Mouse (Mus musculus) neutrophil, adult 5-6 weeks (primary cell): ENCODE data around the gene Spopl. TPM values are rescaled to one million over a fixed set of nuclear protein-coding genes. Genes with fewer than 3 reads are reported as not detected.
"Not testable (repeated sequence)": the region's sequence is repeated elsewhere in the genome, so short reads cannot be mapped to it uniquely, and the experiment has no call there.

ENCODE experiments used
- ATAC-seq: fragments of 151-379, 151-347 bp; 2 replicates; pipeline ENCODE4 v1.8.0; 2017; ENCODE audit warnings: mild to moderate bottlenecking, moderate TSS enrichment; ENCODE audit not compliant: insufficient number of reproducible peaks, poor library complexity, low FRiP score, severe bottlenecking; ENCODE audit errors: extremely low read depth
- total RNA-seq: library from RNA; stranded (forward); fragments of 200-1000 nt; gene quantifications from 2 replicates; pipeline ENCODE4 v1.2.3, GENCODE M21; 2017

Gene Spopl
- total RNA-seq: 29.8 and 30.3 TPM in 2 replicates

DNA sequence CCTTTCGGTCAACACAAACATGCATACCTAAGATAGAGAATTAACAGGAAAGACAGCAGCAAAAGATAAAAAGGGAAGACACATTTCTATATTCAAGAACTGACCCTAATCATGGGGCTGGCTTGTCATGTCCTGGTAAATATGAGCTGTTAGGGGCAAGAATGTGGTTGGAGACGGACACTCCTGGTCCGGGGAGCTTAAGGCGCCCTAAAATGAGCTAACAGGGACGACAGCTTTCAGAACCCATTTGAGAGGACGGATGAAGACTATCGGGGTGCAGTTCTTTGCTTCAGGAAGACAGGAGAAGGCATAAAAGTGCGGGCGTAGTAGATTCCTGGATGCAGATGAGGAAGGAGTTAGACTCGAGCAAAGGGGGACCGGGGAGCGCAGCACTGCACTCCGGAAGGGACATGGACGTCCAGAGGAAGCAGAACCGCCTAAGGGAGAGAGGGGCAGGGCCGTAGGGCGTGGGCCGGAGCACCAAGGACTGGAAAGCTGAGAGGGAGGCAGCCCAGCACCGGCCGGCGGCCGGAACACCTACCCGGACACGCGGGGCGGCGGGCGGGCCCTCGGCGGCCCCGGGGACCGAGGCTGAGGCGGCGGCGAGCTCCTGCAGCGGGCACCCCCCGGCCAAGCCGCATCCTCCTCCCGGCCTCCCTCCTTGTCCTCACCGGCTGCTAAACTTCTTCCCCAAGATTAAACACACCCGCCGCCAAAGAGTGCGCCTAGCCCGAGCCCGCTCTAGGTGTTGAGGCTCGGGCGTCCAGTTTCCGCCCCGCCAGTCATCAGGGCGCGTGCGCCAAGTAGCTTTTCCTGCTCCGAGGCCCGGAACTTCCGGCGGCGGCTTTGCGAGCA is at the start of gene Spopl:
Gene Spopl (minus strand): TSS at position 805 of the 855 bp plus-strand sequence.
- ATAC-seq: peak; percentile 70

DNA sequence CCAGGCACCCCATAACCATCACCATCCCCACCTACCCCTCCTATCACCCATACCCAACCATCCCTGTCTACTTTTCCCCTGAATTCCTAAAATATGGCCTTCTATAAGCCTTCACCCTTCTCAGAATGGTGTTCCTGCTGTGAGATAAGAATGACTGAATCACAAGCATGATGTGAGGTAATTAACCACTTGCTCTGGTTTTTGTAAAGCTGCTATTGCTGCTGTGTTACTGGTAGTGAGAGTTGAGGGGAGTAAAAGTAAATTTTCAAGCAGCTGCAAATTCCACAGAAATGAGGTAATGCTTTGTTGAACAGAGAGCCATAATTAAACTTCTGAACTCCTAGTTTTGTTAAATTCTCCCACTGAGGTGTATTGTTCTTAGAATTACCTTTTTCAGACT is 48.2 kb upstream of the Spopl start:
- ATAC-seq: no peak

DNA sequence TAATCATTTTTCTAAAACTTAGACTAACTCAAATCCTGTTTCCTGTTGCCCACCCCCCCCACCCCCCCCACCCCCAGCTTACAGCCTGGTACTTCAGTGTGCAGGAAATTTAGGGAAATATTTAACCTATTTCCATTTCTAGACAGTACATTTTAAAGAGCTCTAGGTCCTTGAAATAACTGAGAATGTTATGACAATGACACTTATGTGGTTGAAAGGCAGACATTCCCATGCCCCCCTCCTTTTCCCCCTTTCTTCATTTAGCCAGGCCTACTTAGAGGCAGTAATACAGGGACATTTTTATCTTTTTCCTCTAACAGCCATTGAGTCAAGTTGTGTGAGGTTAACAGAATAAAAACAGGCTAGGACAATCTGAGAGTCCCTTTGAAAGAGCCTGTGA is 46.1 kb upstream of the Spopl start:
- no peak for ATAC-seq

DNA sequence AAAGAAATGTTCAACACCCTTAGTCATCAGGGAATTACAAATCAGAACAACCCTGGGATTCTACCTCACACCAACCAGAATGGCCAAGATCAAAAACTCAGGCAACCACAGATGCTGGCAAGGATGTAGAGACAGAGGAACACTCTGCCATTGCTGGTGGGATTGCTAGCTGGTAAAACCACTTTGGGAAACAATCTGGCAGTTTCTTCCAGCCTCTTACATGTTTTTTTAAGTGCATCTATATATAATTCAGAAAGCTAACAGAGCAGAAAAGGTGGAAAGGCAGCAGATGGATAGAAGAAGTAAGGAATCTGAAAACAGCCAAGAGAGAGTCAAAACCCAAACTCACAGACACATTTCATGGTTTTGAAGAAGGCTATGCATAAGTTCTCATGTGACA is 33.5 kb upstream of the Spopl start:
- no peak for ATAC-seq

DNA sequence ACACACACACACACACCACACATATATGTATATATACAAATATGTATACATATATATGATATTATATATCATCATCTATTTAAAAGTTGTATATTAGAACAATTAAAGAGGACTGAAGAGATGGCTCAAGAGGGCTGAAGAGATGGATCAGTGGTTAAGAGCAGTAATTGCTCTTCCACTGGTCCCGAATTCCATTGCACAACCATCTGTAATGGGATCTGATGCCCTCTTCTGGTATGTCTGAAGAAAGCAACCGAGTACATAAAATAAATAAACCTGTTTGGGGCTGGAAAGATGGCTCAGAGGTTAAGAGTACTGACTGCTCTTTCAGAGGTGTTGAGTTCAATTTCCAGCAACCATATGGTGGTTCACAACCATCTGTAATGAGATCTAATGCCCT is 16.9 kb upstream of the Spopl start:
- ATAC-seq: no peak

DNA sequence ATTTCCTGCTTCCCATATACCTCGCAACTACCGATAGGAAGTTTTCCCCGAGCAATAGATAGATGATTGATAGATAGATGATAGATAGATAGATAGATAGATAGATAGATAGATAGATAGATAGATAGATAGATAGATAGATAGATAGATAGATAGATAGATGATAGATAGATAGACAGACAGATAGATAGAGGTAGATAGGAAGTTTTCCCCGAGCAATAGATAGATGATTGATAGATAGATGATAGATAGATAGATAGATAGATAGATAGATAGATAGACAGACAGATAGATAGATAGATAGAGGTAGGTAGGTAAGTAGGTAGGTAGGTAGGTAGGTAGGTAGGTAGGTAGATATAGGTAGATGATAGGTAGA is 239 bp upstream of the Spopl start:
- ATAC-seq: not testable (repeated sequence)

DNA sequence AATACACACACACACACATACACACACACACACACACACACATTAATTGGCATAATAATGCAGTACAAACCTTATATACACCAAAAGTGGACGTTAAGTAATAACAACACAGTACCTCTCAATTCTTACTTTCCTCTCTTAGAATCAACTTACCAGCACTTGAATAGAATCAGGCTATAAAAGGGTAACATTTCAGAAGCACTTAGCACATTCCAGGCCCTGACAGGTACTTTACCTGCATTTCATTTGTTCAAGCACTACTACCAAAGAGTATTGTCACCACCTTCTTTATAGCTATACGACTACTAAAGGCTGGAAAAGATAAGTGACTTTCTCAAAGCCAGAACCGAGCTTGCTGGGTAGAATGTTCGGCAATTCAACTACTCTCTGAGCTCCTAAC is 1.3 kb downstream of the Spopl start:
- ATAC-seq: no peak

DNA sequence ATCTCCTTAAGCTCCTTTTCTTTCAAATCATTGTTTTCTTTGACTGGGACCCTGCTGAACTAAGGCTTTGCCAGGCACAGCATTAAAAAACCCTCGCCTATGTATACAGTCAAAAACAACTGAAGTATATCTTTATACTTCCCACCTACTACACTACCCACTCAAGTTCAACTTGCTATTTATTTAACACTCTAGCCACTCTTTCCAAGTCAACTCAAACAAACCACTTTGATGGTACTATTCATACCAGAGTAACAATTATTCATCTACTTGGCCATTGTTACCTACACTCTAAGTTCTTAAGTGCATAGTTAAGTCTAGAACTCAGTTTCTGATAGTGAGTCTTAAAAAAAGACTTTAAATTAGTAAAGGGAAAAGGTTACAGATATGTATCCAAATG is 3.1 kb downstream of the Spopl start:
- no peak for ATAC-seq

DNA sequence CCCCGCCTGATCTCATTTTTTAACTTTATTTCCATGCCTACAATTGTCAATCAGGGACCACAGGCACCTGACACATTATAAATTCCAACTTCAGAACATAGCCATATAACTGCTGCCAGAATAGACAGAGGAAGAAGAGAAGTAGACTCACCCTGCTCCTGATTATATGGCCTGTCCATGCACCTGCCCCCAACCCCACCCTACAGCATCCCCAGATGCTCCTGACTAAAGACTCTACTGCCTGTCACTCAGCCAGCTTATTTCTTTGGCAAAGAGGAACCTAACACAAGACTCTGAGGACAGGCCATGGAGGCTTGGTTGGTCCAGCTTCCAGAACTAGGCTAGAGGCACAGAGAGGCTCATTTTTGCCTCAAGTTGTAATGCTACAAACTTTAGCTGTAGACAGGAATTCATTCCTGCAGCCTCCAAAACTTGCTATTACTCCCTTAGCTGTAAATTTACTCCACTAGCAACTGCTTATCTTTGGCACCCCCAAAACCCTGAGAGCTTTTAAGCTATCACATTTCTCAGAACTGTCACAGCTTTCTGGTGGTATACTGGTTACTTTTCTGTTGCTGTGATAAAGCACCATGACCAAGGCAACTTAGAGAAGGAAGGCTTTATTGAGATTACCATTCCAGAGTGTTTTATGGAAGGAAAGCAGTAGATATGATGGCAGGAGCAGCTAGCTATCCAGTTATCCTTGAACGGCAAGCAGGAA is 6.7 kb downstream of the Spopl start:
- ATAC-seq: no peak

DNA sequence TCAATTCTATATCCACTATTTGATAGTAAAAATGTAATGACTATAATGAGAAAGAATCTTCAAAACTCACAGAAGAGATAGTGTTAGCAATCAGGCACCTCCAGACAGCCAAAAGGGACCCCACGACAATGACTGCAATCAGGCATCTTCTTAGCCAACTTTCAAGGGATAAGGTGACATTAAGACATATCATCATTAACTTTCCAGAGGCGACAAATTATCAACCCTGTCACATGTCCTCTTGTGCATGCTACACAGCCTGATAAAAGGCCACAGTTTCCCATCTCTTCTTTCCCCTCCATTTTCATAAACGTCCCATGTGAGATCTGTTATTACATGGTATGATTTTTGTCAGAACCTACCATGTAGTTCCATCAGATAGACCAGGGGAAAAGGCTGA is 9.0 kb downstream of the Spopl start:
- no peak for ATAC-seq

DNA sequence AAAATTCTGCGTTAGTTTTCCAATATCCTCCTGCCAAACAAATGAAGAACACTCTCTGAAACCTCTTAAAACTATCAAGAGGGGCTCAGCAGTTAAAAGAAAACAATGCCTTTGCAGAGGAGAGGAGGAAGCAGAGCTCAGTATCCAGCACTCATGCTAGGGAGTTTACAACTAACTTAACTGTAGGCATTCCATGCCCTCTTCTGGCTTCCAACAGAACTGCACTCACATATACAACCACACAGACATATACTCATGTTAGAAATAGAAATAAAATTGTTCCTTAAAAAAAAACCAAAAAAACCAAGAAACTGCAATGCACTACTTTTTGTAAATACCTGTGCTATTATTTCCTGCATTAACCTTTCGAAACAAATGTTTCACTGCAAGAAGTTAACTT is 12.7 kb downstream of the Spopl start:
- ATAC-seq: no peak

DNA sequence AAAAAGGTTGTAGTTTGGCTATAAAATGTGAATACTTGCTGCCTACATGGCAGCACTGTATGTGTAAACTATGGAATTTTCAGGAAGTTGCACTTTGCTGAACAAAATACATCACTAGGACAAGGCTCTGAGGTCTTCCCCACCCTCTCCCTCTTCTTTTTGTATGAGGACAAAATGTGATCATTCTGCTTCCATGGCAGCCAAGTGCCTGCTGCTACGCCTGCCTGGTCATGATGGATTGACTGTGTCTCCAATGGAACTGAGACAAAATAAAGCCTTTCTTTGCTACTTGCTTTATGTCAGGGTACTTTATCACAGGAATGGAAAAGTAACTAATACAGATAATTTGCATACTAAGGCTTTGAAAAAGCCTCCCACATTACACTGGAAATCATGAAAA is 20.7 kb downstream of the Spopl start:
- ATAC-seq: no peak

DNA sequence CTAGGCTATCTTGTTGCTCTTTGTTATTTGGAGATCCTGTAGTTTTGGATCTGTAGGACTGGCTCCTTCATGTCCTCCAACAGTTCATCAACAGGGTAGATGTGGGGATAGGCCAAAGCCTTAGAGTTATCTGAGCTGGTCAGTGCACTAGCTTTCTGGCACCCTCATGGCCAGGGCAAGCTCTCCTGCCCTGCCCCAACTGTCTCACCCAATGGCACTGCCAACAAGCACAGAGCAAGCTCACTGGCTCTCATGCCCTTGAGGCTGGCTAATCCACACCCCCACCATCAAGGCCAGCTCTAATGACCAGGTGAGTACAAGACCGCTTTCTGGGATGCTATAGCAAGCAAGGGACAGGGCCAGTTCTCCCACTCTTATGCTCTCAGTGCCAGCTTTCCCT is 24.7 kb downstream of the Spopl start:
- no peak for ATAC-seq

DNA sequence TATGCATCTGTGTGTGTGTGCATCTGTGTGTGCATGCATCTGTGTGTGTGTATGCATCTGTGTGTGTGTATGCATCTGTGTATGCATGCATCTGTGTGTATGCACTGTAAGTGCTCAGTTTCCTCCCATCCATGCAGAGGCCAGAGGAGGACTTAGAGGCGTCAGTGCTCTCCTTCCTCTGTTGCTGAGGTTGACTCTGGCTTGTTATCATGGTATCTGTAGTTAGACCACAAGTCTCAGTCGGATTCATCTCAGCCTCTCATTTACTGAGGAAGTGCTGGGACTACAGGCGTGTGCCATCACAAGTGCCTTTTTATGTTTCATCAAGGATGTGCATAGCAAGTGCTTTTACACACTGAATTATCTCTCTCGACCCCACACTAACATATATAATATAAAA is 31.9 kb downstream of the Spopl start:
- ATAC-seq: no peak

DNA sequence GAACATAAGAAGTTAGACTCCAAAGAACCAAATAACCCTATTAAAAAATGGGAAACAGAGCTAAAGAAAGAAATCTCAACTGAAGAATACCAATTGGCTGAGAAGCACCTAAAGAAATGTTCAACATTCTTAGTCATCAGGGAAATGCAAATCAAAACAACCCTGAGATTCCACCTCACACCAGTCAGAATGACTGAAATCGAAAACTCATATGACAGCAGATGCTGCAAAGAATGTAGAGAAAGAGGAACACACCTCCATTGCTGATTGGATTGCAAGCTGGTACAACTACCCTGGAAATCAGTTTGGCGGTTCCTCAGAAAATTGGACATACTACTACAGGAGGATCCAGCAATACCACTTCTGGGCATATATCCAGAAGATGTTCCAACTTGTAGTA is 44.2 kb downstream of the Spopl start:
- ATAC-seq: not testable (repeated sequence)

DNA sequence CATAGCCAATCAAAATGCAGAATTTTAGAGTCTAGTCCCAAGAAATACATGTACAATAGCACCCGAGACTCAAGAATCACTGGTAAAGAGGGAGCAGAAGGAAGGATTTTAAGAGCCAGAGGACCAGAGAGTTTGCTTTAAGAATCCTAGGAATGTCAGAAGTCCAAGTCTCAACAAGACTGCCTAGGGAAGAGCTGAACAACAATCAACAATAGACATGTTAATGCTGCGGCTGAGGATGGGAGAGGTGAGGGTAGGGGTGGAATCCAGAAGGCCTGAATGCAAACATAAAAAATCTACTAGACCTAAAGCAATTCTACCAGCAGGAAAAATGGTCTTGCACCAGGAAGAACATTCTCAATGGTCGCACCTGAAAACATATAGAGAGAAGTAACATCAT is 66.8 kb downstream of the Spopl start:
- no peak for ATAC-seq

DNA sequence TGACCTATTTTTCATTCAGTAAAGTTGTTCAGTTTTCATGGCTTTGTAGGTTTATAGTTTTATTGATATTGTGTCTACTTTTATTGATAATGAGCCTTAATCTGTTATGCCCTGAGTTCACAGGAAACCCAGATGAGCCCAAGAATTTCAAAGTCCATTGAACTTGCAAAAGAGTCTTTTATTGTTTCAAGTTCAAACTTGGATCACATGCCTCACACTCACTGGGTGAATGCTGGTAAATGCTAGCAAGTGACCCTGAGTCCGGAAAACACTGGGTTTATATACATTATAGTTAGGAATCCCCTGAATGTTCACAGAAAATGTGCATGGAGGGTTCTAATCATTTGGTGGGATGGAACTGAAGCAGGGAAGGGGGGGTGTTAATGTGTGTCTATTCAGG is 90.2 kb downstream of the Spopl start:
- no peak for ATAC-seq

DNA sequence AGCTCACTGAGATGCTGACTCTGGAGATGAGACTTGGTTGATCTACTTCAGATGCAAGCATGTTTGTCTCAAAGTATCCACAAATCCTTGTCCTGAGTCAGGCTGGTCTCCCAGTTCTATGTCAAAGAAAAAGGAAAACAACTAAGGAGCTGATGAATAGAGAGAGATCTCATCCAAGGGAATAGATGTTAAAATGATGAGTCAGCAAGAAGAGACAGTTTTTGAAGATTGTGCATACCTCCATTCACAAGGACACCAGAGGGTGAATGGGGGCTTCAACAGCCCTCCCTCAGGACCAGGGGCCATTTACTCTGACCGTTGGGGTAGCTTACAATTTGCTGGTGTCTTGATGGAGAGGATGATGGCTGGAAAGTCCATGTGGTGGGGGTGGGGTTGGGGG is 104.4 kb downstream of the Spopl start:
- ATAC-seq: no peak

DNA sequence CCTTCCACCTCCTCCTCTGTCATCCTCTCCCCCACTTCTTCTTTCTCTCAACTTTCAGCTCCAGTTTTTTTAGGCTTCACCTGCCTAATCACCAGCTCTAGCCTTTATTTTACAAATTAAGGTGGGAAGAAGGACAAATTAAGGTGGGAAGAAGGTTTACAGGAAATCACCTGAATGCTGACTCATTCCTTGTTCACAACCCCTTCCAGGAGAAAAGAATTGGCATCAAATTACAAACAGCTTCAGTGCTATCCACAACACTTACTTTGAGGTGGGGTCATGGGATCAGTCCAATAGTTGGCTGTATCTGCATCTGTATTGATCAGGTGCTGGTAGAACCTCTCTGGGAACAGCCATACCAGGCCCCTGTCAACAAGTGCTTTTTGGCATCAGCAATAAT is 114.5 kb downstream of the Spopl start:
- ATAC-seq: no peak
